In the genomic region with DNA sequence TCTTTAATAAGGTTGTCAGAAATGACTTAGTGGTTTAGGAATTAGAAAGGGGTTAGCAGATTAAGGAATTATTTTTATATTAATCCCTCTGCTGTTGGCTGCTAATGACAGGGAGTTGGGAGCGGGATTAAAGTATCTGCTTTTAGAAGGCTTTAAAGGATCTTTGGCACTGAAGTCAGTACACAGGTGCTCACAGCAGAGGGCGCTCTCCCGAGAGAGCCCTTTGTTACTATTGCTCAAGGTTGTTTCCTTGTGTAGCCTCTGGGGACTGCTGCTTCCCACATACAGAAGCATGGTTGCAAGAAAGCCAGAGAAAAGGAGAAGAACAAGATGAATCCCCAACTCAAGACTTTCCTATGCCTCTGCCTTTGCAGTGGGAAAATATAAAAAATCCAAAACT, we compare ENCODE assay signal across 7 mouse cellular contexts. TPM values are rescaled to one million over a fixed set of nuclear protein-coding genes. Genes with fewer than 3 reads are reported as not detected.
A peak's percentile ranks its signal among the peaks of the same experiment; 100 is the strongest.
DNase-seq lines count a peak whose midpoint lies in the region; ATAC-seq and TF ChIP-seq lines count a peak whose summit lies in the region.

No protein-coding gene starts in this region.

- peak; percentile 79 for TF ChIP-seq CTCF in kidney, adult 2 months (conservative IDR thresholded peaks at IDR 0.05; ENCODE audit: insufficient read depth, insufficient read length, low read depth, low read length)
- TF ChIP-seq CTCF in testis, adult 2 months (IDR thresholded peaks at IDR 0.05; ENCODE audit: control insufficient read depth, insufficient read depth, insufficient replicate concordance, low read depth, low read length) = peak; percentile 49; the same call in 1 of the 2 replicates

- no peak for ATAC-seq in kidney, embryonic 14.5 days (ENCODE audit: low FRiP score, low TSS enrichment)
- peak; percentile 89 for ATAC-seq in CD4-positive, CD25-positive, alpha-beta regulatory T cell, adult 4 months

- no peak overlapping the region for H3K4me2 ChIP-seq in kidney, embryonic 14.5 days (replicated peaks; ENCODE audit: low read depth, low read length)

- no peak overlapping the region for H3K27ac ChIP-seq in kidney, adult 2 months (ENCODE audit: insufficient read depth, low read depth, low read length)
- H3K27ac ChIP-seq in kidney, embryonic 14.5 days (ENCODE audit: low read depth, low read length) = no peak overlapping the region
- H3K27ac ChIP-seq in testis, adult 2 months (ENCODE audit: control insufficient read depth, insufficient read depth, low read depth, low read length) = no peak overlapping the region

- TF ChIP-seq POLR2A in kidney, adult 2 months (IDR thresholded peaks at IDR 0.05; ENCODE audit: low read depth, low read length) = no peak
- TF ChIP-seq POLR2A in testis, adult 2 months (IDR thresholded peaks at IDR 0.05; ENCODE audit: control insufficient read depth, low read depth, low read length) = no peak

- no peaks in the 10 kb centered on the region for H3K27me3 ChIP-seq in kidney, adult 2 months (replicated peaks; ENCODE audit: control insufficient read depth, insufficient read depth, low read length)
- H3K27me3 ChIP-seq in kidney, embryonic 14.5 days (ENCODE audit: control insufficient read depth, insufficient read depth, low read length) = no peaks in the 10 kb centered on the region
- no peaks in the 10 kb centered on the region for H3K27me3 ChIP-seq in testis, adult 2 months (ENCODE audit: control insufficient read depth, insufficient read depth, low read length)

- peaks cover 4% of the 10 kb centered on the region; the same call in 1 of the 2 replicates for H3K9me3 ChIP-seq in kidney, embryonic 14.5 days (ENCODE audit: control insufficient read depth, low read length)

- WGBS in kidney, adult 2 months = 32% methylated on average over 3 of the region's 3 CpGs
- 29% methylated on average over 3 of the region's 3 CpGs for WGBS in kidney, embryonic 14.5 days

- peak; percentile 30 for DNase-seq in kidney, adult 2 months
- peak; percentile 63 for DNase-seq in A20 (ENCODE audit: low read depth, low spot score)
- peak; percentile 63 for DNase-seq in c-Kit-positive CD71-negative TER-119-negative erythroid progenitor cells, embryonic 14.5 days (ENCODE audit: low read depth)
- peak; percentile 38 to 53 for DNase-seq in kidney, postnatal 4 days

- no peak overlapping the region for H3K4me3 ChIP-seq in kidney, adult 2 months (ENCODE audit: insufficient read depth, low read depth, low read length)
- no peak overlapping the region for H3K4me3 ChIP-seq in kidney, embryonic 14.5 days (ENCODE audit: low read length)
- no peak overlapping the region for H3K4me3 ChIP-seq in testis, adult 2 months (ENCODE audit: control insufficient read depth, low read depth, low read length)

- no peak overlapping the region for H3K9ac ChIP-seq in kidney, embryonic 14.5 days (ENCODE audit: low read depth, low read length)

- no peaks in the 10 kb centered on the region for H3K4me1 ChIP-seq in kidney, adult 2 months (ENCODE audit: control insufficient read depth, insufficient read depth, low read length)
- H3K4me1 ChIP-seq in kidney, embryonic 14.5 days (ENCODE audit: control insufficient read depth, insufficient read depth, low read length) = peaks cover 5% of the 10 kb centered on the region; the same call in 1 of the 2 replicates
- H3K4me1 ChIP-seq in testis, adult 2 months (ENCODE audit: control insufficient read depth, insufficient read depth, low read length) = no peaks in the 10 kb centered on the region; the same call in 1 of the 2 replicates

- no peaks in the 10 kb centered on the region; the same call in 1 of the 2 replicates for H3K36me3 ChIP-seq in kidney, adult 2 months (ENCODE audit: control insufficient read depth, insufficient read depth, low read length)
- H3K36me3 ChIP-seq in kidney, embryonic 14.5 days (ENCODE audit: control insufficient read depth, insufficient read depth, low read length) = peaks cover 32% of the 10 kb centered on the region
- no peaks in the 10 kb centered on the region; the same call in 1 of the 2 replicates for H3K36me3 ChIP-seq in testis, adult 2 months (ENCODE audit: control insufficient read depth, insufficient read depth, low read length)

RNA-seq across cellular contexts. Expression of a gene that starts 6.8 kb away (rescaled TPM):
- polyA plus RNA-seq in kidney, adult 2 months (2012; rRNA removed) = 75.4 and 92.9 TPM in 2 replicates
- 80.7 and 87.0 TPM in 2 replicates for polyA plus RNA-seq in kidney, embryonic 14.5 days (2014; fragmentation: Nextera tagmentation; extraction: Ambion mirVana)
- polyA plus RNA-seq in CD4-positive, CD25-positive, alpha-beta regulatory T cell, adult 4 months (2017; shearing (Covaris generic)) = 10 to 100 TPM in 1 of 2 experiments, 1 to 10 TPM in 1; 3.2 to 13.0 TPM
- polyA plus RNA-seq in testis, adult 2 months (2012; rRNA removed) = 227 and 284 TPM in 2 replicates
